Mouse (Mus musculus): ENCODE results near the gene Tcea3. TPM values are rescaled to one million over a fixed set of nuclear protein-coding genes. Genes with fewer than 3 reads are reported as not detected.

Gene Tcea3
- polyA plus RNA-seq, 1 experiment from 2014 or later: 1.7 TPM

- 84% methylated on average over 23 of the region's 23 CpGs for WGBS
Measured at GRCm38 (mm10) chr4:136224677-136225460, 22.7 kb upstream of the Tcea3 start.

GRCm38 (mm10) chr4:136227408-136227807 lies 20.1 kb upstream of the Tcea3 start:
- DNase-seq (ENCODE audit: low spot score, missing footprints): no peak
- H3K4me3 ChIP-seq (ENCODE audit: low read depth, low read length): no peak overlapping the region
- no peak overlapping the region for H3K9ac ChIP-seq (ENCODE audit: low read length)
- no peak overlapping the region for H3K4me2 ChIP-seq
- WGBS: 91% methylated on average over 7 of the region's 7 CpGs
- no peaks in the 10 kb centered on the region for H3K9me3 ChIP-seq (ENCODE audit: control insufficient read depth, low read length)
- no peak overlapping the region for H3K27ac ChIP-seq (ENCODE audit: low read depth, low read length)
- H3K27me3 ChIP-seq (ENCODE audit: control insufficient read depth, insufficient read depth, low read length): no peaks in the 10 kb centered on the region
- ATAC-seq (ENCODE audit: low FRiP score): no peak
- peaks cover 13% of the 10 kb centered on the region for H3K4me1 ChIP-seq (ENCODE audit: control insufficient read depth, insufficient read depth, low read length)
- no peaks in the 10 kb centered on the region for H3K36me3 ChIP-seq (ENCODE audit: control insufficient read depth, insufficient read depth, low read length)

More at GRCm38 (mm10) chr4:136224677-136225460, 22.7 kb upstream of the Tcea3 start:
- H3K36me3 ChIP-seq (ENCODE audit: control insufficient read depth, insufficient read depth, low read length): no peaks in the 10 kb centered on the region
- peak overlapping the region; percentile 22; the same call in 1 of the 2 replicates for H3K9ac ChIP-seq (ENCODE audit: low read length)
- no peaks in the 10 kb centered on the region; the same call in 1 of the 2 replicates for H3K27me3 ChIP-seq (ENCODE audit: control insufficient read depth, insufficient read depth, low read length)
- H3K9me3 ChIP-seq (ENCODE audit: control insufficient read depth, low read length): no peaks in the 10 kb centered on the region
- H3K4me2 ChIP-seq: no peak overlapping the region
- no peak for DNase-seq (ENCODE audit: low spot score, missing footprints)
- no peak for ATAC-seq (ENCODE audit: low FRiP score)
- H3K27ac ChIP-seq (ENCODE audit: low read depth, low read length): no peak overlapping the region
- no peak overlapping the region for H3K4me3 ChIP-seq (ENCODE audit: low read depth, low read length)
- peaks cover 20% of the 10 kb centered on the region for H3K4me1 ChIP-seq (ENCODE audit: control insufficient read depth, insufficient read depth, low read length)

GRCm38 (mm10) chr4:136228640-136229039 lies 18.9 kb upstream of the Tcea3 start:
- no peak overlapping the region for H3K27ac ChIP-seq (ENCODE audit: low read depth, low read length)
- ATAC-seq (ENCODE audit: low FRiP score) (no peak), DNase-seq (ENCODE audit: low spot score, missing footprints) (no peak)
- no peak overlapping the region for H3K4me3 ChIP-seq (ENCODE audit: low read depth, low read length)
- no peak overlapping the region for H3K9ac ChIP-seq (ENCODE audit: low read length)
- H3K4me1 ChIP-seq (ENCODE audit: control insufficient read depth, insufficient read depth, low read length): peaks cover 17% of the 10 kb centered on the region
- H3K4me2 ChIP-seq: no peak overlapping the region
- 81% methylated on average over 5 of the region's 5 CpGs for WGBS
- H3K9me3 ChIP-seq (ENCODE audit: control insufficient read depth, low read length): no peaks in the 10 kb centered on the region
- no peaks in the 10 kb centered on the region for H3K27me3 ChIP-seq (ENCODE audit: control insufficient read depth, insufficient read depth, low read length)
- H3K36me3 ChIP-seq (ENCODE audit: control insufficient read depth, insufficient read depth, low read length): no peaks in the 10 kb centered on the region

- H3K27me3 ChIP-seq (ENCODE audit: control insufficient read depth, insufficient read depth, low read length): peaks cover 13% of the 10 kb centered on the region
- 17% methylated on average over 13 of the region's 13 CpGs for WGBS
- no peaks in the 10 kb centered on the region for H3K9me3 ChIP-seq (ENCODE audit: control insufficient read depth, low read length)
- no peak for ATAC-seq (ENCODE audit: low FRiP score)
- H3K4me2 ChIP-seq: no peak overlapping the region; the same call in 1 of the 2 replicates
- no peak for DNase-seq (ENCODE audit: low spot score, missing footprints)
- no peak overlapping the region for H3K9ac ChIP-seq (ENCODE audit: low read length)
- H3K4me1 ChIP-seq (ENCODE audit: control insufficient read depth, insufficient read depth, low read length): peaks cover 13% of the 10 kb centered on the region
- H3K27ac ChIP-seq (ENCODE audit: low read depth, low read length): no peak overlapping the region
- no peak overlapping the region for H3K4me3 ChIP-seq (ENCODE audit: low read depth, low read length)
- no peaks in the 10 kb centered on the region for H3K36me3 ChIP-seq (ENCODE audit: control insufficient read depth, insufficient read depth, low read length)
Measured at GRCm38 (mm10) chr4:136238669-136239068, 8.9 kb upstream of the Tcea3 start.

GRCm38 (mm10) chr4:136239111-136239510 lies 8.4 kb upstream of the Tcea3 start:
- H3K27ac ChIP-seq (ENCODE audit: low read depth, low read length): no peak overlapping the region
- H3K9ac ChIP-seq (ENCODE audit: low read length): no peak overlapping the region
- H3K4me3 ChIP-seq (ENCODE audit: low read depth, low read length): no peak overlapping the region
- WGBS: 76% methylated on average over 9 of the region's 9 CpGs
- H3K36me3 ChIP-seq (ENCODE audit: control insufficient read depth, insufficient read depth, low read length): no peaks in the 10 kb centered on the region
- no peak for ATAC-seq (ENCODE audit: low FRiP score)
- no peaks in the 10 kb centered on the region for H3K9me3 ChIP-seq (ENCODE audit: control insufficient read depth, low read length)
- H3K4me1 ChIP-seq (ENCODE audit: control insufficient read depth, insufficient read depth, low read length): peaks cover 11% of the 10 kb centered on the region
- no peak for DNase-seq (ENCODE audit: low spot score, missing footprints)
- peaks cover 14% of the 10 kb centered on the region for H3K27me3 ChIP-seq (ENCODE audit: control insufficient read depth, insufficient read depth, low read length)
- no peak overlapping the region for H3K4me2 ChIP-seq

GRCm38 (mm10) chr4:136239622-136240021 lies 7.9 kb upstream of the Tcea3 start:
- peaks cover 15% of the 10 kb centered on the region for H3K27me3 ChIP-seq (ENCODE audit: control insufficient read depth, insufficient read depth, low read length)

GRCm38 (mm10) chr4:136240123-136240522 lies 7.4 kb upstream of the Tcea3 start:
- Histone ChIP-seq H3K27me3 (ENCODE audit: control insufficient read depth, insufficient read depth, low read length) (peaks cover 16% of the 10 kb centered on the region), H3K4me2 (no peak overlapping the region), H3K4me3 (ENCODE audit: low read depth, low read length) (no peak overlapping the region), H3K9ac (ENCODE audit: low read length) (no peak overlapping the region), H3K4me1 (ENCODE audit: control insufficient read depth, insufficient read depth, low read length) (peaks cover 11% of the 10 kb centered on the region), H3K36me3 (ENCODE audit: control insufficient read depth, insufficient read depth, low read length) (no peaks in the 10 kb centered on the region), H3K9me3 (ENCODE audit: control insufficient read depth, low read length) (no peaks in the 10 kb centered on the region), H3K27ac (ENCODE audit: low read depth, low read length) (no peak overlapping the region)
- 69% methylated on average over 14 of the region's 14 CpGs for WGBS
- ATAC-seq (ENCODE audit: low FRiP score) (no peak), DNase-seq (ENCODE audit: low spot score, missing footprints) (no peak)

More at GRCm38 (mm10) chr4:136239622-136240021, 7.9 kb upstream of the Tcea3 start:
- no peak for ATAC-seq (ENCODE audit: low FRiP score)
- Histone ChIP-seq H3K4me3 (ENCODE audit: low read depth, low read length) (no peak overlapping the region), H3K36me3 (ENCODE audit: control insufficient read depth, insufficient read depth, low read length) (no peaks in the 10 kb centered on the region), H3K4me1 (ENCODE audit: control insufficient read depth, insufficient read depth, low read length) (peaks cover 11% of the 10 kb centered on the region), H3K27ac (ENCODE audit: low read depth, low read length) (no peak overlapping the region), H3K9ac (ENCODE audit: low read length) (no peak overlapping the region), H3K4me2 (no peak overlapping the region), H3K9me3 (ENCODE audit: control insufficient read depth, low read length) (no peaks in the 10 kb centered on the region)
- DNase-seq (ENCODE audit: low spot score, missing footprints): peak; percentile 97
- 26% methylated on average over 8 of the region's 8 CpGs for WGBS

- no peak for ATAC-seq (ENCODE audit: low FRiP score)
Measured at GRCm38 (mm10) chr4:136240955-136241354, 6.6 kb upstream of the Tcea3 start.

GRCm38 (mm10) chr4:136242065-136242703 lies 5.3 kb upstream of the Tcea3 start:
- no peak for ATAC-seq (ENCODE audit: low FRiP score)
- Histone ChIP-seq H3K9ac (ENCODE audit: low read length) (no peak overlapping the region), H3K27ac (ENCODE audit: low read depth, low read length) (no peak overlapping the region), H3K4me2 (no peak overlapping the region), H3K4me3 (ENCODE audit: low read depth, low read length) (no peak overlapping the region), H3K36me3 (ENCODE audit: control insufficient read depth, insufficient read depth, low read length) (no peaks in the 10 kb centered on the region), H3K4me1 (ENCODE audit: control insufficient read depth, insufficient read depth, low read length) (peaks cover 20% of the 10 kb centered on the region), H3K27me3 (ENCODE audit: control insufficient read depth, insufficient read depth, low read length) (peaks cover 34% of the 10 kb centered on the region), H3K9me3 (ENCODE audit: control insufficient read depth, low read length) (no peaks in the 10 kb centered on the region)
- 46% methylated on average over 8 of the region's 8 CpGs for WGBS
- DNase-seq (ENCODE audit: low spot score, missing footprints): no peak

More at GRCm38 (mm10) chr4:136240955-136241354, 6.6 kb upstream of the Tcea3 start:
- H3K27me3 ChIP-seq (ENCODE audit: control insufficient read depth, insufficient read depth, low read length): peaks cover 22% of the 10 kb centered on the region
- WGBS: 19% methylated on average over 8 of the region's 8 CpGs
- H3K27ac ChIP-seq (ENCODE audit: low read depth, low read length): no peak overlapping the region
- no peaks in the 10 kb centered on the region for H3K36me3 ChIP-seq (ENCODE audit: control insufficient read depth, insufficient read depth, low read length)
- H3K4me3 ChIP-seq (ENCODE audit: low read depth, low read length): no peak overlapping the region
- no peaks in the 10 kb centered on the region for H3K9me3 ChIP-seq (ENCODE audit: control insufficient read depth, low read length)
- no peak for DNase-seq (ENCODE audit: low spot score, missing footprints)
- no peak overlapping the region for H3K9ac ChIP-seq (ENCODE audit: low read length)
- no peak overlapping the region for H3K4me2 ChIP-seq
- H3K4me1 ChIP-seq (ENCODE audit: control insufficient read depth, insufficient read depth, low read length): peaks cover 11% of the 10 kb centered on the region

Measured in midbrain, embryonic 11.5 days (tissue).